Mouse (Mus musculus) kidney, postnatal 36 days (tissue): ENCODE data around the gene Pigl.
A peak's percentile ranks its signal among the peaks of the same experiment; 100 is the strongest.
"Not testable (repeated sequence)": the region's sequence is repeated elsewhere in the genome, so short reads cannot be mapped to it uniquely, and the experiment has no call there.

ENCODE experiments used
- DNase-seq, 2 experiments: peaks; one replicate each; pipeline ENCODE4 v3.0.0; 2021 to 2022; ENCODE audit warnings: mixed read lengths in 2 of 2

Gene Pigl

DNA sequence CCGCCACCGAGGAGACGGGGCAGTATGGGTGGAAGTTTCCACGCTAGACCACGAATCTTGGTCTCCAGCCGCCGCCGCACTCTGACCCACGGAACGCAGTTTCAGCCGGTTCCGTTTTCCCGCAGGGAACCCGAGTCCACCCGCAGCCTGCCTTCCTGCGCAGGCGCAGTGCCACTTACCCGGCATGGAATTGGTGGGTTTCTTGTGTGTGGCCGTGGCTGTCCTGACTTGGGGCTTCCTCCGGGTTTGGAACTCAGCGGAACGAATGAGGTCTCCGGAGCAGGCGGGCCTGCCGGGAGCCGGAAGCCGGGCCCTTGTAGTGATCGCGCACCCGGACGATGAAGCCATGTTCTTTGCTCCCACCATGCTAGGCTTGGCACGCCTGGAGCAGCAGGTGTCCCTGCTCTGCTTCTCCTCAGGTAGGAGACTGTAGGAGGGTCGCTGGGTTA, at the start of gene Pigl, which contains the start of gene Ncor1:
Gene Pigl, plus strand, starts transcription at position 185 of the 449 bp plus-strand sequence.
Gene Ncor1, minus strand, starts transcription at position 266 of the 449 bp plus-strand sequence.
- peak; percentile 87 to 91 for DNase-seq

DNA sequence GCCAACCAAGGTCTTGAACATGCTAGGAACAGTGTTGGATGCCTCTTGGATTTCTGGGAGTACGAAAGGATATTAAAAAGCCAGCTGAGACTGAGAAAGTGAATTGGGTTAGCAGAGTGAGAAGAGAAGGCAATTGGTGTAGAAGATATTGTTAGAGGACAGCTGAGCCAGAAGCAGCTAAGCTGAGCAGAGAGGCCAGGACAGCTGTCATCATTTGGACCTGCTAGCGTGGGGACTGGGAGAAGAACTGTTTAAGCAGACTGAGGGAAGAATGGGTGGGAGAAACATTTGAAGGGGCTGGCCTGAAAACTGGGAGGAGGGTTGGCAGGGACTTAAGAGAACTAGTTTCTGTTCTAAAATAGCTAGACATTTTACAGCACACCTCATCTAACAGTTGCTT, 49.4 kb upstream of the Pigl start:
- DNase-seq = no peak

DNA sequence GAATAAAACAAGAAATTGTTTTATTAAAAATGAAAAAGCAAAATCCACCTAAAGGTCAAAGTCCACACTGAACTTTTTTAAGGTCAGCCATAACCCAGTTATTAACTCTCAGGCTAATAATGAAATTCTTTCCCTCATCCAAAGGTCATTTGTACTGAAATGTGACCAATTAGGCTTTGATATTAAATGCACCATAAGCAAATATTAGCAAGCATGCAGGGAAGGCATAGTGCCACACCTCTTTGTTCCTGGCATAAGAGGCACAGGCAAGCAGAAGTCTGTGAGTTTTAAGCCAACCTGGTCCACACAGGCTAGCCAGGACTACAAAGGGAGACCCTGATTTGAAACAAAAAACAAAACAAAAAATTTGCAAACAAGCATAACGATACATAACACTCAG, 48.6 kb upstream of the Pigl start:
- peak in 1 of 2 experiments; percentile 18 for DNase-seq

DNA sequence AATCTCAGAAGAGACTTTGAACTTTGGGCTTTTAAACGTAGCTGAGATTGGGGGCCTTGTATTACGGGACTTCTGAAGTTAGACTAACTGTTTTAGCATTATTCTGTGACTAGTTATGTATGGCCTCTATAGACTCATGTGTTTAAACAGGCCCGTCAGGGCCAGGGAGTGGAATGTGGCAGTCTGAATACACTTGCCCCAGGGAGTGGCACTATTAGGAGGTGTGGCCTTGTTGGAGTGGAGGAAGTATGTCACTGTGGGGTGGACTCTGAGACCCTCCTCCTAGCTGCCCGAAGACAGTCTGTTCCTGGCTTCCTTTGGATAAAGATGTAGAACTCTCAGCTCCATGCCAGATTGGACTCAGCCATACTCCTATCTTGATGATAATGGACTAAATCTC, 43.2 kb upstream of the Pigl start:
- no peak for DNase-seq

DNA sequence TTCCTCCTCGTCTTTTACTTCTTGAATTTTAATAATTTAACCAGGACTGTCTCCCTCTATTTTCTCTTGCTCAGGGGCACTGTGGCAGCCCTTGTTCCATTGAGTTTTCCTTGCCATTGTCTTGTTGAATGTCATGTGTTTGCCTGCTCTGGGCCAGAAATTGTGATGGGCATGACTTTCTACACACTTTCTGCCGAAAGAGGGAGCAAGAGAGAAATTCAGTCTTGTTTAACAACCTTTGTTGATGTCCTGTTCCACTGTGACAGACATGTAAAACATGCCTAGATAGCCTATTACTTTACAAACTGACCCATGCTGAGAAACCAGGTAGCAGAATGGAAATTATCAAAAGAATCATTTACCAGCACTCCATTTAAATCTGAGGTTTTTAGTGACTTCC, 33.7 kb upstream of the Pigl start:
- peak; percentile 29 to 45 for DNase-seq

DNA sequence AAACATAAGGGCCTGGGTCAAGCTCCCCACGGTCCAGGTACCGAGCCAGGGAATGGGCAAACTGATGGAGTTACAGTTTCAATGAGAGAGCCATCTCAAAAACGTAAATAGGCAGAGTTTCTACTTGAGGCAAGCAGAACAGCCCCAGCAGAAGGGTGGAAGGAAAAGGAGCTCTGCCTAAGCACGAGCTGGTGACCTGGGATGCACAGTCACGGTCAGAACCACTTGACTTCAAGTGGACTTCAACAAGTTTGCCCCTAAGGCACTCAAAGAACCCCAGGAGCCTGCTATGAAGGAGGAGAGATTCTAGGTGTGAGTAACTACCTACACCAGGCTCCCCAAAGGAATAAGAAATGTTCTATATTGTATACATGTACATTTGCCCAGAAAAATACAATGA, 32.0 kb upstream of the Pigl start:
- no peak for DNase-seq

DNA sequence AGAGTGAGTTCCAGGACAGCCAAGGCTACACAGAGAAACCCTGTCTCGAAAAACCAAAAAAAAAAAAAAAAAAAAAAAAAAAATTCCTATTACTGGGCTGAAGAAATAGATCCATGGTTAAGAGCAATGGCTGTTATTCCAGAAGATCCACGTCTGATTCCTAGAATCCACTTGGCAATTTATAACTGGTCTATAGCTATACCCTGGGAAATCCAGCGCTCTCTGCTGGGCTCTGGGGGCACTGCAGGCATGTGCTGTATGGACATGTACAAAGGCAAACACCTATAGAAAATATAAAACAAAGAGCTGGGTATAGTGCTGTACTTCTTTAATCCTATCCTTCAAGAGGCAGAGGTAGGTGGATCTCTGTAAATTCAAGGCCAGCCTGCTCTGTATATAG, 31.2 kb upstream of the Pigl start:
- peak in 1 of 2 experiments; percentile 45 for DNase-seq

DNA sequence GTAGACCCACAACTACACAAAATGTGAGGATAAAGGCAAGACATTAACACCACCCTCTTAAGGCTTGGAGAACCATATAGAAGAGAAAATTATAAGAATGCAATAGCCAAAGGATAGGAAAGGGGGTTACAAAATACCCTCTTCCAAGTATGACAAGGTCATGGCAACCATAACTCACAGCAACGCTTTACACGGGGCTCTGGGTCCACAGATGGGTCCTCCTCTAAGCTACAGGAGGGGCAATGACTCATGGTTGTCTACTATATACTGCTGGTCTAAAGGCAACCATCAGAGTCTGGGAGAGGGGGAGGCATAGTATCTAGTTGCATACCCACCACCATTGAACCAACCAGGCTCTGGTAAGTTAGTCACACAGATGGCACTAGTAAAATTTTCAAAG, 26.0 kb upstream of the Pigl start:
- no peak for DNase-seq

DNA sequence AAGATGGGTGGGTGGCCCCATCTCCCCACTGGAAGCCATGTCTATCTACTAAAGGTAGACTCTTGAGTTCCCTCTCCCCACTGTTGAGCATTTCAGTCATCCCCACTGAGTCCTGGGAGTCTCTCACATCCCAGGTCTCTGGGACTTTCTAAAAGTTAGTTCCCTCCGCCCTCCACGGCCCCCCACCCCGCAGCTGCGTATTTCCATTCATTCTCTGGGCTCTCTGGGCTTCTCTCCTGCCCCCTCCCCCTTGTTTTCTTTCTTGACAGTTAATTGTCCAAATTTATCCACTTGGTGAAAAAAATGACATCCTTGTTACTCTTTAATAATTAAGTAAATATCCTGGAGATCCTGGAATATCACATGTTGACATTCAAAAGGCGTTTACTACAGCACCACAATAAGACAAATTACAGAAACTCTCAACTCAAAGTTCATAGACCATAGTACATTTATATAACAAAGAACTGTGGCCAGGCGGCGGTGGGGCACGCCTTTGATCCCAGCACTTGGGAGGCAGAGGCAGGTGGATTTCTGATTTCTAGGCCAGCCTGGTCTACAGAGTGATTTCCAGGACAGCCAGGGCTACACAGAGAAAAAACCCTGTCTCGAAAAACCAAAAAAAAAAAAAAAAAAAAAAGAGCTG, 17.5 kb upstream of the Pigl start:
- peak; percentile 40 to 49 for DNase-seq

DNA sequence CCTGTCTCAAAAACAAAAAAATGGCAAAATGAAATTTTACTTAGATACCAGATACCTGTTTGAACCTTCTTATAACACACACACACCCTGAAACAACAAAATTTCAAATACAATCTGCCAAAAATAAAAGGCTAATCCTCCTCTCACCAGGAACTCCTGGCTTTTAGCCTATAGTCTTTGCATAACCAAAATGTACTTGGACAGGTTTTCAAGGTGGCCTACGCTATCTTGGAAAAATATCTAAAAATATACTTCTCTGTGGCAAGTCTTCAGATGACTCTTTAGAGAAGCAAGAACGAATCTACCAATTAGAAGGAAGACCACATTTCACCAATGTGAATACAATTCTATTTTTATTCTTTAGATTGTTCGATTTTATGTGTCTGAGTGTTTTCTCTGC, 12.5 kb upstream of the Pigl start:
- no peak for DNase-seq

DNA sequence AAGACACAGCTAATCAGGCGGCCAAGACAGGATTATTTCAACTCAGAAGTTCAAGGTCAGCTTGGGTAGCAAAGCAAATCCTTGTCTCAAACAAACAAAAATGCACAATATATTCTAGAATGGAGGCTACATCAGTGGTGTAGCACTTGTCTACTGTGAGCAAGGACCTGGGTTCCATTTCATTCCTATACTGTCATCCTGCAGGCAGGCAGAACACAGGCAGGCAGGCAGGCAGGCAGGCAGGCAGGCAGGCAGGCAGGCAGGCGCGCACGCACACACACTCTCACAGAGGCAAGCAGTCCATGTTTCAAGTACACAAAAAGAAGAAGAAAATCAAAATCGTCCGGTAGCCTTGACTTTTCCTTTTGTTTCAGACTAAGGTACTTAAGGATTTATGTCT, 9.3 kb upstream of the Pigl start:
- peak in 1 of 2 experiments; percentile 19 for DNase-seq

DNA sequence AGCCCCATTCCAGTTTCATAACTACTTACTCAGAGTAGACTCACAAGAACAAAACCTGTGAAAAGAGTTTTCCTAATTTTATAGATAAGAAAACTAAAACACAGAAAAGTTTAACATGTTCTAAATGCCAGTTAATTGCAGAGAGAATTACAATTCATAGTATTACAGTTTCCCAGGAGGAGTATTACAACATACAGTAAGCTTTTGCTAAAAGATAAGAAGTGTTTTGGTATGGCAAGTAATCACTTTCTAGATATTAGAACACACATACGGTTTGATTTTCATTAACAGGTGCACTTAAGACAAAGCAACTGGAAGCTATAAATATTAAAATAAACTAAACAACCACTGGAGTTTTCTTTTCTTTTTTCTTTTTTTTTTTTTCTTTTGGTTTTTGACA, 3.1 kb upstream of the Pigl start:
- no peak for DNase-seq

DNA sequence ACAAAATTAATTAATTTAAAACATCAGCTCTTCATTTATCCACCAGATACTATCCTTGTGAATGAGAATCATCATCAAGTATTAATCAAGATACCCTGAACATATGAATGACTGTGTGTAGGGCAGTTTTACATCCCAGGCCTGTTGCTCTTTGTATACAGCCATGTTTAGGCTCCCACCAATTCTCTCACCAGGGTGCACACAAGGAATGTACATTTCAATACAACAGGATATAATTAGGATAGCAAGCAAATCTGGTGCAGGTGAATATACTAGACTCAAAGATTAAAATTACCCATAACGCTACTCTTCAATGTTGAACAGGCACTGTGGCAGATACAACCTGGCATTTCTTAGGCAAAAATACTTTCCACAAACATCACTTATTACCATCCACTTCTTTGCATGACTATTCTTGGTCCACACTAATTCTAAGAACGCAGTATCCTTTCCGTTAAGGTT, 2.2 kb upstream of the Pigl start:
- no peak for DNase-seq

DNA sequence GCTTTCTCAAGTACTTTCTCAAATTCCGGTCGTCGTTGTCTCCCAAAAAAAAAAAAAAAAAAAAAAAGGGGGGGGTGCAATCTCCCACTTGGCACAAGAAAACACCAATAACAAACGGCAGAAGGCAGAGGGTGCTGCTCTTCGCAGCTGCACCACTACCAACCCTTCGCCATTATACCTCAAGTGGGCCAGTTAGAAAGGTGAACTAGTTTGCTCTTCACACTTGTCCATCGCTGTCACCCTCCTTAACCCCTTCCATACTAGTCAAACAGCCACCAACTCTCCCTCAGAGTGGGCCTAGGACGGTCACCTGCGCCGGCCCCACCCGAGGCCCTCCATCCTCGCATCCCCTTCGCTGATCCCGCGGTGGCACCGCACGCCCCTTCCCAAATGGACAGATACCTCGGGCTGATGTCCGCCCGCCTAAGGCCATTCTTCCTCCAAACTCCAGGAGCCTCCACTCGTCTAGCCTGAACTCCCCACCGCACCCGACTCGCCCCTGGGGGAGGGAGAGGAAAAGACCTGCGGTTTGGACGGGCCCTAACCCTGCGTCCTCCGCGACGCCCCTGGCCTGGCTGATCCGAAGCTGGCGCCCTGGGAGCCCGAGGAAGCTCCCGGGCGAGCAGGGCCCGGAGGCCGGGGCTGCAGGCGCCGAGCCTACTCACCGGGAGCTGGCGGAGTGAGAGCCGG, 1.6 kb upstream of the Pigl start:
- DNase-seq = peak; percentile 53 to 56

DNA sequence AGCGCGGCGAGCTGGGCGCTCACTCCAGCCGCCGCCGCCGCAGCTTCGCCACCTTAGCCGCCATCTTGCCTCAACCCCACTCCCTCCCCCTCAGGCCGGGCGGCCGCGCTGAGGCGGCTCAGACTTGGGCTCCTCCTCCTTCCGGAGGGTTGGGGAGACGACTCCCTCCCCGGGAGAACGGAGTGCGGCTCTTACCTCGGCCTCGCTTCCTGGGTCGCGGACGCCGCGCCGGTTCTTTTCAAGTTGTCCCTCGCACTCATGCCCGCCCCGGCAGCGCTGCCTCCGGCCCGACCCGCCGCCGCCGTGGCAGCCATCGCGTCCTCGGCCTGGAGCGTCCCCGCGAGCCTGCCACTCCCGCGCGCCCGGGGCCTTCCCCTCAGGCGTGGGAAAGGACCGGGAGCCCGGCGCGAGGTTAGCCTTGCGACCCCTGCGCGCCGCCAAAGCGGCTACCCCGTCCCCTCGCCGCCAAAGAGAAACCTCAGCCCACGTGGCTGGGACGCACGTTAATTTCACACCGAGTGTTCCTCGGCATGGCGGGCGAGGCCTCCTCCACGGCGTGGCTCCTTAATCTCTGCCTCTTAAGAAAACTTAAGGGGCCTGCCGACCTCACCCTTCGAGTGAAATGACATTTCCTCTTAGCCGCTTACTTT, 894 bp upstream of the Pigl start:
- peak; percentile 93 to 94 for DNase-seq

DNA sequence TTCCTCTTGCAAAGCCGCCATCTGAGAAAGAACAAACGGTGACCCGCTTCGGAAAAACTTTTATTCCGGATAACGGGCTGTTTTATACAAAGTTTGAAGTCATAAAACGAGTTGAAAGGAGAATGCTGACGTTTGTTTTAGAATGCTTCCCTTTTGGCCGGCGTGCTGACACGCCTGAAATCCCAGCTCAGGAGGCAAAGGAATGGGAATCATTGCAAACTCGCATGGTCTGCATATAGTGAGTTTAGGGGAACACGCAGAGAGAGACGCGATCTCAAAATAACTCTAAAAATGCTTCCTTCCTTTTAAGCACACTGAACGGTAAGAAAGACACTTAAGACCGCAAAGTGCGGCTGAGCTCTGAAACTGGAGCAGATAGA, 379 bp upstream of the Pigl start:
- peak in 1 of 2 experiments; percentile 10 for DNase-seq

DNA sequence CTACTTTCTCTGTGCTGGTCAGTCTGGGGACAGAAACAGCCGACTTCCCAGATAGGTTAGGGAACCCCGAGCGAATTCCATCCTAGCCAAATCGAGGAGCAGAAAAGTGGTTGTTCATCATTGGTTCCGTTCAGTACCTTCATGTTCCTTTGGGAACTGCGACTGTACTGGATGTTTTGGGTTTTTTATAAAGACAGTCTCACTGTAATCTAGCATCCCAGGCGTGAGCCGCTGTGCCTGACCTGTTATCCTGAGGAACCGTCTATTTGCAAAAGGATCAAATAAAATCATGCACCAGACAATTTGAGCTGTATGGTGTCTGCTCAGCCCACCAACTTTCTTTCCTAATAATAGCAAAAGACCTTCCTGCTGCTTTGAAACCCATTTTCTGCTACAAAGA, 520 bp downstream of the Pigl start:
- DNase-seq = no peak

DNA sequence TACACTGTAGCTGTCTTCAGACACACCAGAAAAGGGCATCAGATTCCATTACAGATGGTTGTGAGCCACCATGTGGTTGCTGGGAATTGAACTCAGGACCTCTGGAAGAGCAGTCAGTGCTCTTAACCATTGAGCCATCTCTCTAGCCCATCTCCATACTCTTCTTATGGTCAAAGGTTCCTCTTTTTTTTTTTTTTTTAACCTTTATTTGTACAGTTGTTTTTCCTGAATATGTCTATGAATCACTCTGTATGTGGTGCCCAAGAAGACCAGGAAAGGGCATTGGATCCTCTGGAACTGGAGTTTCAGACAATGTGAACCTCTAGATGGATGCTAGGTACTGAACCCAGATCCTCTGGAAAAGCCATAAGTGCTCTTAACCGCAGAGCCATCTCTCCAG, 4.3 kb downstream of the Pigl start:
- DNase-seq = not testable (repeated sequence)

DNA sequence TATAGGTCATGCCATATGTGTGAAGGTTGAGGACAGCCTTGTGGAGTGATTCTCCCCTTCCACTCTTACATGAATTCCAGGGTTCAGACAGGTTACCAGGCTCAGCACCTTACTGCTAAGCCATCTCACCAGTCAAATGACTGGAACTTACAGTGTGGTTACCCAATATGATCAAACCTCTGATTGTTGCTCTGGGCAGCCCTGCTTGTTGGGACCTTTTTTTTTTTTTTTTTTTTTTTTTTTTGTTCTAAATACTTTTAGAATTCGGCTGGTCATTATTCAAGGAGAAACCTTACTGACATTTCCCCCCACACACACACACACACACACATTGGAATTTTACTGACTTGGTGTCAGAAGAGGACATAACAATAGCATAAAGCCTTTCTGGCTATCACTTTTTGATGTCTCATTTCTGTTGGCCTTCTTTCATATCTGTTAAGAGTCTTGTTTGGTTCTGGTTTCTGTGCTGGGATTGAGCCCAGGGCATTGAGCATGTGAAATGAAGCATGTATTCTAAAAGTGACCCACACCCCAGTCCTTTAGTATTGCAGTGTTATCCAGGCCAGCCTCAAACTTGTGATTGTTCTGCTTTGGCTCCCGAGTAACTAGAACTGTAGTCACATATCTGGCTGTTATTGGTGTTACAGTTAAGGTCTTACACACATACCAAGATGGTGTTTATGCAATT, 5.1 kb downstream of the Pigl start:
- peak in 1 of 2 experiments; percentile 23 for DNase-seq

DNA sequence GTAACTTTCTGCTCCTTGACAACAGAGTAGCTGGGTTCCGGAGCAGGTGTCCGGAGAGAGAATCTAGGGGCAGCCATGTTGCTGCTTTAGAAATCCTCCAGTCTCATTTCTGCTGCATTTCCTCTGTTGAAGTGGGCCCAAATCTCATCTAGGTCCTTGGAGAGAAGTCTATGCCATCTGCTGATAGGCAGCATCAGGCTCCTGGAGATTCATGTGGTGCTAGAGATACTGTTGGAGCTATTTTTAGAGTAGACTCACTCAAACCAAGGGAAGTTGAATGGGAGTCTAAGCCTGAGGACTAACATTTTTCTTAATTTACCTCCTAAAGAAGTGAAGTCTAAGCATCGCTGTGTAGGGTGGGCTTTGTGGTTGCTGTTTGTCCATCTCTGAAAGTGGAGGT, 6.4 kb downstream of the Pigl start:
- DNase-seq = no peak

DNA sequence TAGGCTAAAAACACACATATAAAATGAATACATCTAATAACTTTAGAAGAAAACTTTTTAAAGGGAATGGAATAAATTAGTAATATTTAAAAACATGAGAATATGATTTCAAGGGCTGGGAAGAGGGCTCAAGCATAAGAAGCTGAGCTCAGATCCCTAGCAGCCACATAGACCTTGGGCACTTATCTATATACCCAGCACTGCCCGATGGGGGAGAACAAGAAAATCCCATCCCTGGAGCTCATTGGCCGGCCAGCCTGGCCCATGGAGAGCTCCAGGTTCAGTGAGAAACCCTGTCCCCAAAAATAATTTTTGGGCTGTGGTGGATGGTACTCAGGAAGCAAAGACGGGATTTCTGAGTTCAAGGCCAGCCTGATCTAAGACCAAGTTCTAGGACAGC, 7.6 kb downstream of the Pigl start:
- no peak for DNase-seq

DNA sequence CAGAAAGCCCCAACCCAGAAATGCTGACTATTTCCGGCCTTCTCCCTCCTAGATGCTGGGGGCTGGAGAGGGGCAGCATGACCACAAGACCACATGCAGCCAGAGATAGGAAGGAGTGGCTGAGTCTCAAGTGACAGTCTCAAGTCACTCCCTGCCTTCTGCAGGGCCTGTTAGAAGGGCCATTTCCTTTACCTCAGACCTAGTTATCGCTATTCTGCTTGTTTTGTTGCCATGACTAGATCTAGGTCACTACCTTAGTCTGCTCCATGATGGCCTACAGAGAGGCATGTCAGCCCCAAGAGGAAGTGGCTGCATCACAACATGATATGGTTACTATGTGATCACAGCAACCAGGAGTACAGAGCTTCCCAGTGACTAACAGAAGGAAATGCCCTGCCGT, 8.3 kb downstream of the Pigl start:
- DNase-seq = no peak

DNA sequence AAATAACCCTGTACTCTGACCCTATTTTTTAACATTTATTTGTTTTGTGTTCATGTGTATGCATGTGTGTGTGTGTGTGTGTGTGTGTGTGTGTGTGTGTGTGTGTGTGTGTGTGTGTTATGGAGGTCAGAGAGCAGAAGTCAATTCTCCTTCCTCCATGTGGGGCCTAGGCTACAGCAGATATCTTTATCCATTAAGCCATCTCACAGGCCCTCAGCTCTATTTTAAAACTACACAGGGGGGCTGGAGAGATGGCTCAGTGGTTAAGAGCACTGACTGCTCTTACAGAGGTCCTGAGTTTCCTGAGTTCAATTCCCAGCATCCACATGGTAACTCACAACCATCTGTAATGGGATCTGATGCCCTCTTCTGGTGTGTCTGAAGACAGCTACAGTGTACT, 9.0 kb downstream of the Pigl start:
- DNase-seq = not testable (repeated sequence)
